Mouse (Mus musculus) liver, embryonic 11.5 days (tissue): ENCODE measurements around the gene Crtc2. TPM values are rescaled to one million over a fixed set of nuclear protein-coding genes. Genes with fewer than 3 reads are reported as not detected.

Experiments used
- ATAC-seq: fragments of 200-750 bp; cut with Nextera tagmentation; replicated peaks from 2 replicates; pipeline ENCODE4 v1.8.0; 2017; ENCODE audit warnings: moderate number of reproducible peaks, mild to moderate bottlenecking, moderate TSS enrichment, moderate library complexity; ENCODE audit not compliant: low FRiP score
- DNase-seq: peaks from one replicate; pipeline ENCODE4 v3.0.0-alpha.2; 2017; ENCODE audit warnings: low spot score
- H3K27ac ChIP-seq: fragments of 300-500 bp; sonication (generic); 2 replicates; pipeline ENCODE4 v1.5.1; 2014; ENCODE audit warnings: mild to moderate bottlenecking, low read depth, low read length, control low read depth
- H3K27me3 ChIP-seq: fragments of 300-500 bp; sonication (generic); replicated peaks from 2 replicates; pipeline ENCODE4 v1.6.1; 2014; ENCODE audit warnings: low read length, mixed read lengths; ENCODE audit not compliant: control insufficient read depth, insufficient read depth
- H3K36me3 ChIP-seq: fragments of 300-500 bp; sonication (generic); 2 replicates; pipeline ENCODE4 v1.6.1; 2014; ENCODE audit warnings: mild to moderate bottlenecking, low read length, moderate library complexity, mixed read lengths; ENCODE audit not compliant: control insufficient read depth, insufficient read depth
- H3K4me1 ChIP-seq: fragments of 300-500 bp; sonication (generic); replicated peaks from 2 replicates; pipeline ENCODE4 v1.6.1; 2014; ENCODE audit warnings: low read length, mixed read lengths; ENCODE audit not compliant: control insufficient read depth, insufficient read depth
- H3K4me2 ChIP-seq: fragments of 300-500 bp; sonication (generic); 2 replicates; pipeline ENCODE4 v1.6.1; 2014; ENCODE audit warnings: mild to moderate bottlenecking, control low read depth, moderate library complexity
- H3K4me3 ChIP-seq: fragments of 300-500 bp; sonication (generic); 2 replicates; pipeline ENCODE4 v1.5.1; 2014; ENCODE audit warnings: low read depth, low read length, control low read depth
- H3K9ac ChIP-seq: fragments of 300-500 bp; sonication (generic); 2 replicates; pipeline ENCODE4 v1.6.1; 2014; ENCODE audit warnings: low read depth, low read length, control low read depth
- H3K9me3 ChIP-seq: fragments of 300-500 bp; sonication (generic); 2 replicates; pipeline ENCODE4 v1.6.1; 2016; ENCODE audit warnings: low read length, inconsistent platforms, mixed read lengths; ENCODE audit not compliant: control insufficient read depth
- WGBS: fragments of 180-500 bp; shearing (Covaris S2); extraction: QIAGEN DNeasy Blood & Tissue Kit; methylation state at CpG from one replicate; pipeline ENCODE4 v1.1.7; 2014; 5-methylcytosine and 5-hydroxymethylcytosine counted together
- polyA plus RNA-seq: library from polyadenylated mRNA; unstranded; fragments of >200 nt; fragmentation: Nextera tagmentation; extraction: Ambion mirVana; gene quantifications from 2 replicates; pipeline ENCODE4 v1.2.1, GENCODE M21; 2014

Crtc2 gene
- polyA plus RNA-seq, 1 experiment from 2014 or later: 14.8 TPM

- Histone ChIP-seq H3K4me2 (peak overlapping the region; percentile 77; the same call in 1 of the 2 replicates), H3K36me3 (peaks cover 18% of the 10 kb centered on the region), H3K27me3 (no peaks in the 10 kb centered on the region), H3K4me1 (peaks cover 12% of the 10 kb centered on the region), H3K9me3 (no peaks in the 10 kb centered on the region), H3K9ac (no peak overlapping the region), H3K4me3 (no peak overlapping the region; the same call in 1 of the 2 replicates), H3K27ac (no peak overlapping the region)
- DNase-seq (no peak), ATAC-seq (no peak)
- 94% methylated on average over 14 of the region's 14 CpGs for WGBS
These were observed 1.9 kb downstream of the Crtc2 start for GRCm38 (mm10) chr3:90255784-90256353.

GRCm38 (mm10) chr3:90256731-90257530 is 3.0 kb downstream of the Crtc2 start:
- Histone ChIP-seq H3K4me2 (no peak overlapping the region), H3K9me3 (no peaks in the 10 kb centered on the region), H3K36me3 (peaks cover 18% of the 10 kb centered on the region), H3K27me3 (no peaks in the 10 kb centered on the region), H3K4me3 (no peak overlapping the region), H3K9ac (no peak overlapping the region), H3K4me1 (peaks cover 12% of the 10 kb centered on the region), H3K27ac (no peak overlapping the region)
- DNase-seq: no peak
- no peak for ATAC-seq
- 90% methylated on average over 19 of the region's 19 CpGs for WGBS

GRCm38 (mm10) chr3:90258521-90258920 is 4.6 kb downstream of the Crtc2 start:
- peaks cover 12% of the 10 kb centered on the region for H3K4me1 ChIP-seq
- WGBS: 86% methylated on average over 4 of the region's 4 CpGs
- no peaks in the 10 kb centered on the region for H3K27me3 ChIP-seq
- no peak overlapping the region for H3K4me3 ChIP-seq
- no peaks in the 10 kb centered on the region for H3K9me3 ChIP-seq
- H3K27ac ChIP-seq: no peak overlapping the region
- ATAC-seq (no peak), DNase-seq (no peak)
- peaks cover 24% of the 10 kb centered on the region for H3K36me3 ChIP-seq
- H3K4me2 ChIP-seq: no peak overlapping the region
- no peak overlapping the region for H3K9ac ChIP-seq

GRCm38 (mm10) chr3:90263121-90263771 is 9.3 kb downstream of the Crtc2 start:
- Histone ChIP-seq H3K27ac (no peak overlapping the region), H3K4me3 (no peak overlapping the region), H3K36me3 (peaks cover 24% of the 10 kb centered on the region), H3K4me2 (no peak overlapping the region), H3K9me3 (no peaks in the 10 kb centered on the region), H3K4me1 (peaks cover 17% of the 10 kb centered on the region), H3K27me3 (no peaks in the 10 kb centered on the region), H3K9ac (no peak overlapping the region)
- DNase-seq (no peak), ATAC-seq (no peak)
- 90% methylated on average over 5 of the region's 5 CpGs for WGBS

- DNase-seq: no peak
- Histone ChIP-seq H3K27me3 (no peaks in the 10 kb centered on the region), H3K27ac (peak overlapping the region; percentile 94; the same call in 1 of the 2 replicates), H3K36me3 (peaks cover 18% of the 10 kb centered on the region), H3K4me2 (peak overlapping the region; percentile 96), H3K9ac (peak overlapping the region; percentile 91), H3K4me3 (peak overlapping the region; percentile 74), H3K9me3 (no peaks in the 10 kb centered on the region), H3K4me1 (peaks cover 25% of the 10 kb centered on the region)
- no peak for ATAC-seq
- 28% methylated on average over 10 of the region's 10 CpGs for WGBS
These were observed 10.7 kb downstream of the Crtc2 start for GRCm38 (mm10) chr3:90264687-90265033.

- H3K4me3 ChIP-seq: peak within 1 kb of the TSS; percentile 74
- DNase-seq (peak; percentile 92), ATAC-seq (peak; percentile 92)
- peaks cover 25% of the 10 kb centered on the region for H3K4me1 ChIP-seq
- H3K27me3 ChIP-seq: no peaks in the 10 kb centered on the region
- WGBS: under 1% methylated on average over 84 of the region's 87 CpGs
- H3K9me3 ChIP-seq: no peaks in the 10 kb centered on the region
- H3K27ac ChIP-seq: peak within 1 kb of the TSS; percentile 94
- H3K9ac ChIP-seq: peak within 1 kb of the TSS; percentile 91
- H3K4me2 ChIP-seq: peak within 1 kb of the TSS; percentile 96
- H3K36me3 ChIP-seq: peaks cover 14% of the 10 kb centered on the region
These were observed 11.3 kb downstream of the Crtc2 start, which contains the start of gene Dennd4b for GRCm38 (mm10) chr3:90265034-90265931. TSS of gene Dennd4b (plus strand) at chr3:90265185.

- H3K36me3 ChIP-seq: peaks cover 9% of the 10 kb centered on the region
- H3K4me2 ChIP-seq: peak overlapping the region; percentile 96
- ATAC-seq (peak; percentile 36), DNase-seq (no peak)
- peak overlapping the region; percentile 94 for H3K27ac ChIP-seq
- peaks cover 25% of the 10 kb centered on the region for H3K4me1 ChIP-seq
- H3K27me3 ChIP-seq: no peaks in the 10 kb centered on the region
- peak overlapping the region; percentile 74 for H3K4me3 ChIP-seq
- peak overlapping the region; percentile 91 for H3K9ac ChIP-seq
- no peaks in the 10 kb centered on the region for H3K9me3 ChIP-seq
- 16% methylated on average over 16 of the region's 16 CpGs for WGBS
These were observed 12.2 kb downstream of the Crtc2 start for GRCm38 (mm10) chr3:90265932-90266741.
